Mouse (Mus musculus): ENCODE measurements around the gene Kctd8.

- TF ChIP-seq POLR2A (IDR thresholded peaks at IDR 0.05; ENCODE audit: extremely low read depth, insufficient read depth, low read length) (no peak), CTCF (IDR thresholded peaks at IDR 0.05; ENCODE audit: extremely low read depth, insufficient read depth, low read length) (no peak)
Measured at GRCm38 (mm10) chr5:69252366-69252765, 89.1 kb downstream of the Kctd8 start.
